Mouse (Mus musculus) lung, postnatal 0 days (tissue): Measurements from ENCODE around the gene Ankrd44.

Experiments used
- CTCF ChIP-seq: IDR thresholded peaks from 2 replicates; pipeline ENCODE4 v1.5.1; 2016; ENCODE audit warnings: antibody characterized with exemption, mild to moderate bottlenecking
- EP300 ChIP-seq: IDR thresholded peaks from 2 replicates; pipeline ENCODE4 v1.6.1; 2016; ENCODE audit warnings: antibody characterized with exemption, mild to moderate bottlenecking, control low read depth

GRCm38 (mm10) chr1:54809811-54810549 lies 116.2 kb downstream of the Ankrd44 start:
- TF ChIP-seq CTCF (no peak), EP300 (peak; percentile 28; the same call in 1 of the 2 replicates)
